Mouse (Mus musculus): ENCODE results near the gene Phyhd1.

Gene Phyhd1

DNA sequence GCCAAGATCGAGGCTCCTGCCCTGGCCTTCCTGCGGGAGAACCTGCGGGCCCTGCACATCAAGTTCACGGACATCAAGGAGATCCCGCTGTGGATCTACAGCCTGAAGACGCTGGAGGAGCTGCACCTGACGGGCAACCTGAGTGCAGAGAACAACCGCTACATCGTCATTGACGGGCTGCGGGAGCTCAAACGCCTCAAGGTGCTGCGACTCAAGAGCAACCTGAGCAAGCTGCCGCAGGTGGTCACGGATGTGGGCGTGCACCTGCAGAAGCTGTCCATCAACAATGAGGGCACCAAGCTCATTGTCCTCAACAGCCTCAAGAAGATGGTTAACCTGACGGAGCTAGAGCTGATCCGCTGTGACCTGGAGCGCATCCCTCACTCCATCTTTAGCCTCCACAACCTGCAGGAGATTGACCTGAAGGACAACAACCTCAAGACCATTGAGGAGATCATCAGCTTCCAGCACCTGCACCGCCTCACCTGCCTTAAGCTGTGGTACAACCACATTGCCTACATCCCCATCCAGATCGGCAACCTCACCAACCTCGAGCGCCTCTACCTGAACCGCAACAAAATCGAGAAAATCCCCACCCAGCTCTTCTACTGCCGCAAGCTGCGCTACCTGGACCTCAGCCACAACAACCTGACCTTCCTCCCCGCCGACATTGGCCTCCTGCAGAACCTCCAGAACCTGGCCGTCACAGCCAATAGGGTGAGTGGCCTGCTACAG is 9.2 kb upstream of the Phyhd1 start:
- no peak for DNase-seq

DNA sequence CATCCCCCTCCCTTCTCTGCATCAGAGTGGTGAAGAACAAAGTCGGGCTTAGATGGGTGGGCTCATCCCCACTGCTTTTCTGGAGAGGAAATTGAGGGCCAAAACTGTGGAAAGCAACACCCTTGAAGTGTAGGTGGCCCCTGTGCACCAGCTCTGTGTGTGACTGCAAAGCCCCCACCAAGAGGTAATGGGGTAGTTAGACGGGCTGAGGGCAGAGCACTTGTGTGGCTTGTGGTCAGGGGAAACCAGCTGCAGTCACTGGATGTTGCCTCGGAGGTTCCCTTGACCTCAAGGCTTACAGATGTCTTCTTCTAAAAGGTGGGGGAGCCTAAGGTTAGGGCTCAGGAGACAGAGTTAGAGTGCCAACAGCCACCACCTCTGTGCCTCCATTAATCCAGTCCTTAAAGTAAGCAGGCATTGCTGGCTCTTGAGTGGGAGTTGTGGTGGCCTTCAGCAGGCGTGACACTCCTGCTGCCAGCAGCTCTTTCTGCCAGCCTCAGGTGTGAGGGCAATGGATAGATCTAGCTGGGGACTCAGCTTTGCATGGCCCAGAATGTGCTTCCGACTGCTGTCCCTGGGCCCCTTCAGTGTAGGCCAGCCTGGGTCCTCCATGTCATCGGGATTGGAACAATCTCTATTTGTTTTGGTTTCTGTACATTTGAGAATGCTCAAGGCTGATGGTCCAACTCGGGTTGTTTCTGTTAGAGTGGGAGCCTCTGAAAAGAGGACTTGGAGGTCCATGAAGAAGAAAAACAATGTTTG is 8.1 kb upstream of the Phyhd1 start:
- DNase-seq: no peak

DNA sequence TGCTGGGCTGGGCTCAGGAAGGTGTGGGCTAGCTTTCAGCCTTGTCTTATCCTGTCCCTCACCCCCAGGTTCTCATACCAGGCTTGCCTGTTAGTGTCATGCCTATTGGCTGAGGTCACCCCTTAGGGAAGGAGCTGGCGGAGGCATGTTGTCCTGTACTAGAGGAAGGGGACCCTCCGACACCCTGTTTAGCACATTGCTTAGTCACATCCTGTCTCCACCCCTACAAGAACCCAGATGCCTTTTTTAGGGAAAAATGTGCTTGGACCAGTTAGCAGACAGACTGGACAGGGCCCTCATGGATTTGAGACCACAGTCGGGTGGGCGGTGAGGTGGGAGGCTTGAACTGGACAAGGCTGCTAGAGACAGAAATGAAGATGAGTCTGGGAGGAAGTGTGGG is 7.4 kb upstream of the Phyhd1 start:
- DNase-seq: peak; percentile 76 to 83

DNA sequence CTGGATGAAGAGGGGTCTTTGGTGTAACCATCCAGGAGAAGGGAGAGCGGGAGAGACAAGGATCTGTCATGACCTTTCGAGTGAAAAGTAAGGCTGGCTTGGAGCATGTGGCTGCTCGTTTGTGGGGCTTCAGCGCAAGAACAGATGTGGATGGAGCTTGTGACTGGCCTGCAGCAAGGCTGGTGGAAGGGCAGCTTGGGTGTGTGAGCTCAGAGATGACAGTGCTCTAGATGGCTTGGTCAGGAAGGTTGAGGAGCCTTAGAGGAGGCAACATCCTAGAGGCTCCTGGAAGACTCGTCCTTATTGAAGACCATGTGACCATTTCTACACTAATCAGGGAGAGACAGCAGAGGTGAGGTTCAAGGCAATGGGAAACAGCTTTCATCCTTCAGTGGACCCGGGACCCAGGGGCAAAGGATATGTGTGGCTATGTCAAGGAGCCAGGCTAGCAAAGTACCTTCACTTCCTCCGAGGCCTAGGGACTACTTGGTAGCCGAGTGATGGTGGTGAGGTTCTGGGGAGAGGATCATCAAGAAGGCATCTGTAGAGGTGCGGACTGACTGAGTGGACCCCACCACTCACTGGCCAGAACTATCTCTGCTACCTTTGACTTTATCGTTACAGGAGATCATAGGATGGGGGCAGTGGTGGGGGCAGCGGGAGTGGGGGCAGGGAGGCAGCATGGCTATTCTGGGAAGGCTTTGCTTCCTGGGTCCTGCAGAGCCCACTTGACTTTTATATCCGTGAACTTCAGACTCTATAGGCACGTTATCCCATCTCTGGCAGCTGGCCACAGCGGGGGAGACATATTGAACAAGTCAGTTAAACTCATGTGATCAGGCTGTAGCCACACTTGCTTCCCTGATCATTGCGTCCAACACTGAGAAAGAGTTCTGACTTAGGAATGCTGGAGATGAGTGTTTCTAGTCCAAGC is 6.6 kb upstream of the Phyhd1 start:
- DNase-seq: no peak

DNA sequence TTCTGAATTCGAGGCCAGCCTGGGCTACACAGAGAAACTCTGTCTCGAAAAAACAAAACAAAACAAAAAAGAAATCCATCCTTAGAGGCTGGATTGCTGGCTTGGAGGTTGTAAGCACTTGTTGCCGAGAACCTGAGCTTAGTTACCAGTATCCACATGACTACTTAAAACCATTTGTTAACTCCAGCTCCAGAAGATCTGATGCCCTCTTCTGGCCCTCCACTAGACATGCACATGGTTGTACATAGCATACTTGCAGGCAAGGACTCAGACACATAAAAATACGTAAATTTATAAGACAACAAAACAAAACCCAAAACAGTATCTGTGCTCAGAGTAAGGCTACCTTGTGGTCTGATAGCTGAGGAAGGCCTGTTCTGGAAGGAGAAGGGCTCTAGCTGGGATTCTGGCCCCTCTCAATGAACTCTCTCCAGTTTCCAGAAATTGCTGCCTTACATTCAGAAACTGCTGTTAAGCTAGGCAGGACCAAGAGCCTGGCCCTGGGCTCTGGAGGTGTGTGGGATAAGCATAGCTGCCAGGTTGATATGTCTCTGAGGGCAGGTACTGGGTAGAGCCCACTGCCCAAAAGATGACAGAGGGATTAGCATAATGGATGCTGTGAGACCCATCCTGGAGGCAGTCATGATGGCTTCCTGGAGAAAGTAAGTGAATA is 4.8 kb upstream of the Phyhd1 start:
- DNase-seq: no peak

DNA sequence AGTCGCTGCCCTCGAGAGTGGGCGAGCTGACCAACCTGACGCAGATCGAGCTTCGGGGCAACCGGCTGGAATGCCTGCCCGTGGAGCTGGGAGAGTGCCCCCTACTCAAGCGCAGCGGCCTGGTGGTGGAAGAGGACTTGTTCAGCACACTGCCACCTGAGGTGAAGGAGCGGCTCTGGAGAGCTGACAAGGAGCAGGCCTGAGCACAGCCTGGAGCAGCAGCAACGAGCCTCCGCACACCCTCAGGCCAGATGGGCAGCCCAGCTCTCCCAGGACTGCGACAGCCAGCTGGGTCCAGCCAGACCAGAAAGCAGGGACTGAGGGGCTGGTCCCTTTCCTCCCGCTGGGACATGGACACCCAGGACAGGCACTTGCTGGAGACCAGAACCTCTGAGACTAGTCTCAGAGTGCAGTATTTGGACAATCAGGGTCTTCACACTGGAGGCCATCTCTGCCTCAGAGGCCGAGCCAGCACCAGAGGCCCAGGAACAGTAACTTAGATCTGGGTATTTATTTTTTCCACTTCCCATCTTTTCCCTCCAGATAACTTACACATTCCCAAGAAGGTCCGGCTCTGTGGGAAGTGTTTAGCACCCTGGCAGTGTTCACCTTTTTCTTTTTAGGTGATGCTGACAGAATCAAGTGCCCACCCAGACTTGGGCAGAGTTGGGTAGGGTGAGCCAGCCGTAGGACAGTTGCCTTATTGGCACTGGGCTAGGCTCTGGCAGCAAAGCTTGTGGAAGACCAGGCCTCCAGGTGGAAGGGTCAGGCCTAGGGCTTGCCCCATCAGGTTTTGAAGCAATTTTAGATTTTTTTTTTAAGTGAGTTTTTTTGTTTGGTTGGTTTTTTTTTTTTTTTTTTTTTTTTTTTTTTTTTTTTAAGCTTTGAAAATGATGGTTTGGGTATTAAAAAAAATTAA is 3.8 kb upstream of the Phyhd1 start:
- DNase-seq: no peak

DNA sequence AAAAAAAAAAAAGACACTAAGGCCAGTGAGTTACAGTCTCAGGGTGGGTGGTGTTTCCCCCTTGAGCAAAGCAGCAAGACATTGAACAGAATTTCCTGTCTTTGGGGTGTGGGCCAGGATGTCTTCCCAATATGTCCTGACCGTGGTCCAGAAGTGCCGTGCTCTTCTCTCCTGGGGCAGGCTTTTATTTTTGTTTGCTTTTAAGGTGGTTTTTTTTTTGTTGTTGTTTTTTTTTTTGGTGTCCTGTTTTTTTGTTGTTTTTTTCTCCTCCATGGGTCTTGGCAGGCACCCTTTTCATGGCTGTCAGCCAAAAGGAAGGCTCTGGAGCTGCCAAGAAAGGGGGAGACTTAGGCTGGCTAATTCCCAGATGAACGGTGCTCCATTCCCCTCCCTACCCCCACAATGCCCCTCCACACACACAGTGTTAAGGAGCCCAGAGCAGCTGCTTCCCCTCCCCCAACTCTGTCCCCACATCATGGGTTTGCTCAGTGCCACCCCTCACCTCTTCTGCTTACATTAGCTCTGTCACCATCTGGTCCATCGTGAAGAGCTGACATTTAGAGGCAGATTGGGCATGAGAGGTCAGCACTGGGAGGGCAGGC is 3.1 kb upstream of the Phyhd1 start:
- DNase-seq: peak in 1 of 2 experiments; percentile 48

DNA sequence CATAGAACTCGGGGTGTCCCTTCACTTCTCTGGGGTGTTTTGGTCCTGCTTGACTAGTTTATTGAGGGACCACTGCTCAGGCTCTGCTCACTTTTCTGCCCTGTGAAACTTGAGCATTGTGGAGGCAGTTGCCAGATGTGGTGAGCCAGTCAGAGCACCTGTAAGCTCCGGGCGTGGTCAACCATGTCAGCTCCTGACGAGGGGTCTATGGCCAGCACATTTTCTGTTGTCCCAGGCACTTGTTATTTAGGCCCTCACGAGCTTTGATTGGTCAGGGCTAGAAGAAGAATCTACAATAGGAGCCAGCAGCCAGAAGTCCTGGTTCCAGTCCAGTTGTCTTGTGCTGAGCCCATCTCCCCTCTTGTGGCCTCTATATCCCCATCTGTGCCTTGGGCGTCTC is 2.2 kb upstream of the Phyhd1 start:
- DNase-seq: no peak

DNA sequence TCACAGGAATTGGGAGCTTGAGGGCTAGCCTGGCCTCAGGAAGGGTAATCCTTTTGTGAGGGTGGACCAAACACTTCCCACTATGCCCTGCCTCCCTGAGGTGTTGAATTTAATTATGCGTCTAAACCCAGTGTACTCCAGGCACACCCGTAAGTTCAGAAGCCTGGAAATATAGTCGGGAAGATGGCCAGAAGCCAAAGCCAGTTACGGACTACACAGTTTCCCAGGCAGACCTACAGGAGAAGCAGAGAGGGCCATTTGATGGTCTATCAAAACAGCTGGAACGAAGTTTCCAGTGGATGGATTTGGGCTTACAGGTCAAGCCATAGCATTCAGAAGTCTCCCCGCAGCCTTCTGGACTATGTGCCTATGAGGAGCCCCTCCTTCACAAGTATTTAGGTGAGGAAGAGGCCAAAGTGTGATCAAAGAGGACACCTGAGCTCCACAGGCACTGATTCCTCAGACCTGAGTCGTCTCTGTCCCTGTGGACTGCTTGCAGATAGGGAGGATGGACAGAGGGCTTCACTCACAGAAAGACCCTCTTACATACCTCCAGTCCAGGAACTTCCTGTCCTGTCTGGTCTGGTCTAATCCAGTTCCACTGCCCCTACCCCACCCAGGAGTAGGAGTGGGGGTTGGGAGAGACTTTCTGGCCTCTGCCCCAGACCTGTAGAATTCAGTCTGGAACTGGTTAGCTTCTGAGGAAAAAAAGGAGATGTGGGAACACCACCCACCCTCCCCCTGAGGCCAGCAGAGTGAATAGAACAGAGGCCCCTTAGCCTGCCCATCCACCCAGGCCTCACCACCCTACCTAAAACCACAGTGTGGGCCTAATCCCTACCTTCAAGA is 1.1 kb upstream of the Phyhd1 start:
- DNase-seq: no peak

DNA sequence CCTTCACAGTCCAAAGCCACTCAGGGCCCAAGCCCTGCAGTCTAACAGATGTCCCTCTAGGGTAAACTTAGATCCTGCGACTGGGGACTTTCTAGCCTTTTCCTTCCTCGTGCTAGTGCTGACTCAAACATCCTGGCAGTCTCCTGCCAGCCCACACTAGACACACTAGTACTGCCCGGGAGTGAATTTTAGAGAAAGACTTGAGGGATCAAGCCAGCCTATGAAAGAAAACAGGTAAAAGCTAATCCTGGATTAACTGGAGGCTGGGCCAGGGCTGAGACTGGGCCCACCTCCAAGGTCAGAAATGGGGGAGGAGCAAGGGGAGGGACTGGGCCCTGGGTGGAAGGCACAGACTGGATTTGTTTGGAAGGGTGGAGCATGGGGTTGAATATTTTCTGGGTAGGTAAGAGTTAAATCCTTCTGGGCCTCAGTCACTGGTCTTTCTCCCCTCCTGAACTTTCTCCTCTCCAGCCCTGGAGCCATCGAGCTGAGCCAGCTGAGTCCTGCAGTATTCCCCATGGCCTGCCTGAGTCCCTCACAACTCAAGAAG is 464 bp downstream of the Phyhd1 start:
- DNase-seq: peak; percentile 70 to 75

DNA sequence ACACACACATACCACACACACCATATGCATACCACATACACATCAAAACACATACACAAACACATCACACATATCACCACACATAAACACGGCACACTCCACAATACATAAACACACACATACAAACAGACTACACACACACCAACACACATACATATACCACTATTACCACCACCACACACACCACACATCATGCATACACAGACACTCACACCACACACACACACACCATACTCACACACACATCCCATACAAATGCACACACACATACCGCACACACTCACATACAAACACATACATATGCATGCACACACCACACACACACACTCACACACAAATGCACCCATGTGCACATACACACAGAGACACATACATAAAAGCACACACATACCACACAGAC is 1.5 kb downstream of the Phyhd1 start:
- no peak for DNase-seq

DNA sequence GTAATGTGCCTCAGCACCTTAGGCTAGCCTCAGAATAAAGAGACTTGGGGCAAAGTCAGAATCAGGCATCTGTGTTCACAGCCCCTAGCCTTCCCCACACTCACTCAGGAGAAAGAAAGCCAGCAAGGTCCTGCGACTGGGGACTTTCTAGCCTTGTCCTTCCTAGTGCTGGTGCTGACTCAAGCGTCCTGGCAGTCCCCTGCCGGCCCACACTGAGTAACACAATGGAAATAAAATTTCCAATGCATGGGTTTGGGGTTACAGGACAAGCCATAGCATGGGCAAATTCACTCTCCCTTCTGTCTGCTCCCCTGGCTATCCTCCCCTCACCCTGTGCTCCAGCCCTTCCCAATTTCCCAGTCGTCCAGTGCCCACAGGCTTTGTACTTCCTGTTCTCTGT is 2.4 kb downstream of the Phyhd1 start:
- DNase-seq: no peak

DNA sequence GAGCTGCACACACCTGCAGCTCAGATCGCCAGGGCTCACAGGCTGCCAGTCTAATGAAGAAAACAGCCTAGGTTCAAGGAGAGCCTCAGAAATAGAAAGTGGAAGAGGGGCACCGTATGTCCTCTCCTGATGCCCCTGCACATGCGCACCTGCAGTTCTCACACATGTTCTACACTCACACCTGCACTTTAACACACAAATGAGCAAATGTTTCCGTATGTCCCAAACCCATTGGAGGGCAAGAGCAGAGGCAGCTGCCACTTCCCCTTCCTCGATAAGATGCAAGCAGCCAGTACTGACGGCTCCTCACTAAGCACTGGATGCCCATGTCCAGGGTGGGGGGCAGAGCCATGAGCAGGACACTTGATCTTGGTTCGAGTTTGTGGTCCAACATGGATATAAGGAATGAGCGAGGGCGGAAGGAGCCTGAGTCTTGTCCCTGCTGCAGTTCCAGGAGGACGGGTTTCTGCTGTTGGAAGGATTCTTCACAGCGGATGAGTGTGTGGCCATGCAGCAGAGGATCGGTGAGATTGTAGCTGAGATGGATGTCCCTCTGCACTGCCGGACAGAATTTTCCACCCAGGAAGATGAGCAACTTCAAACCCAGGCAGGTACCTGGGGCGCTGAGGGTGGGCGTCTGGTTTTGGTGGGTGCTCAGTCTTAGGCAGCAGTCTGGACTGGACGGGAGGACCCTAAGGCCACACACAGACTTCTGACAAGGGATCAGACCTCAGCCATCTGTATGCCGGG is 3.4 kb downstream of the Phyhd1 start:
- no peak for DNase-seq

DNA sequence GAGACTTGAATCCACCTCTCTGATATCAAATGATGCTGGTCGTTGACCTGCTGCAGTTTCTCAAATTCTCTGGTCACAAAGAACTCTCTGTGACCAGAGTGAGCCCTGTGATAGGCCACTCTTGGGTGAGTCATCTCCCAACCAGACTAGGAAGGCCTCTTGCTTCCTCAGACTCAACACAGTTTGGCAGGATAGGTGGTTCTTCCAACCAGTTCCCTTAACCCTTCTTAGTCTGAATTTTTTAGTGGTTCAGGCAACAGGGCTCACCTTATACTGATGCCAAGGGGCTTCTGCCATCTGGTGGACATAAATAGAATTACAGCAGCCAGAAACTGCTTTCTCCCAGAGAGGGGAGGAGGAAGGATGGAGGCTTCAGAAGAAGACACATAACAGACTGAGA is 4.1 kb downstream of the Phyhd1 start:
- DNase-seq: peak; percentile 71 to 83

DNA sequence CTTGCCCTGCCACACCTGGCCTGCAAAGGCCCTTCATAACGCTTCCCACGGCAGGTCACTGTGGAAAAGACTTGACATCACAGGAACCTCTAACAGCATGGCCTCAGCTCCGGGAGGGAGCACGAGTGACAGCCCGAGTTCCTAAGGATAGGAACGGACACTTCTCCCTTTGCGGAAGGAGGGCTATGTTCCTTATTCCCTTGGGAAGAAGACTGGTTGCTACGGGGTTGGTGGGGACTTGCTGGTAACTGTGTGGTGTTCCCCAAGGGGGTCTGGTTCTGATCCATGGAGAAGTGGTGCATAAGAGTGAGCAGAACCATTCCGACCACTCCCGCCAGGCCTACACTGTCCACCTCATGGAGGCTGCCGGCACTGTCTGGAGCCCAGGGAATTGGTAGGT is 14.7 kb downstream of the Phyhd1 start, which contains the start of gene Gm28038:
TSS of gene Gm28038 (plus strand) at position 301 of the 400 bp plus-strand sequence.
- no peak for DNase-seq

DNA sequence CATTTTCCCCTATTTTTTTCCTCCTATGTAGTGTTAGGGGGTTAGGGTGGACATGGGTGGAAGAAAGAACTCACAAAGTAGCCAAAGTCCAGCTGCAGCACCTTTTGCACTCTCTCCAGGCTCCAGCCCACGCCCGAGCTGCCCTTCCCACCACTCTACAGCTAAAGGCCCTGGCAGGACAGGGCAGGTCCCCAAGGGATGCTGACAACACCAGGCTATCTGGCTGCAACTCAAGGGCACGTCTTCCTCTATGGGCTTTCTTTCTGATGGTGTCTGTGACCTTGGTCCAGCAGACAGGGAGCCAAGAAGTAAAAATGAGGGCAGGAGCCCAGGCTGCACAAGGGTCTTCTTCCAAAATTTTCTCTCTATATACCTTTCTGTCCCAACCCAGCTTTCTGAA is 15.6 kb downstream of the Phyhd1 start:
- no peak for DNase-seq

DNA sequence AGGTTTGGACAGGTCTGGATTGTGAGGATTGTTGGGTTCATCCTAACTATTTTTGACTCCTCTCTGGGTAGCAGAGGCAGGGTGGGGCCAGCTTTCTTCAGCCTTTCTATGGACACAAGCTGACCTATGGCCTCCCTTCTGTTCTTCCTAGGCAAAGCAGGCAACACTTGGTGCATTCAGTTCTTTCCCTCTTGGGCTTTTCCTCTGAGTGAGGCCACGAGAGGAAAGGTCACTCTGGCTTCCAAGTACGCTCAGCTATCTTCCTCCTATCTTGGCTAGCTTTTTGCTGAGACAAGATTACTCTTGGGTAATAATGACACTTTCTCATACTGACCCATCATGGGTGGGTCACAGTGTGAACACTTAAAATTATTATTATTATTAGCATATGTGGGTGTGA is 17.2 kb downstream of the Phyhd1 start:
- no peak for DNase-seq

DNA sequence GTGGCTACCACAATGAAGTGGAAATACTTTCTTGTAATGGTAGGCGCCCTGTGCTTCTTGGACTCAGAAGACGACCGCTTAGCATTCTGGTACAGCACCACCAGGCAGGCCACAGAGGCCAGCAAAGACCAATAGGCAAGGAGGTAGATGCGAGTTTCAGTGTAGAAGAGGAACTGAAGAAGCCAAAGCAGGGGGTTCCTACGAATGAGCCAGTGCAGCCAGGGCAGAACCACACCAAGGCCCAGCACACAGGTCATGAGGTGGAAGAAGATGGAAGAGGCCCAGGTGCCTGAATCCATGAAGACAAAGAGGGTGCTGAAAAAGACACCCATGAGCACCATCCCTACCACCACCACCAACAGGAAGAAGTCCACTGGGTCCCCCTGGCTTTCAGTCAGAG is 19.0 kb downstream of the Phyhd1 start:
- DNase-seq: no peak

All from lung, adult 18-20 months (tissue).